Mouse (Mus musculus): ENCODE results near the gene Dlg3. TPM values are rescaled to one million over a fixed set of nuclear protein-coding genes. Genes with fewer than 3 reads are reported as not detected.

The Dlg3 gene
- polyA plus RNA-seq, 1 experiment from 2014 or later: 4.9 TPM

DNA sequence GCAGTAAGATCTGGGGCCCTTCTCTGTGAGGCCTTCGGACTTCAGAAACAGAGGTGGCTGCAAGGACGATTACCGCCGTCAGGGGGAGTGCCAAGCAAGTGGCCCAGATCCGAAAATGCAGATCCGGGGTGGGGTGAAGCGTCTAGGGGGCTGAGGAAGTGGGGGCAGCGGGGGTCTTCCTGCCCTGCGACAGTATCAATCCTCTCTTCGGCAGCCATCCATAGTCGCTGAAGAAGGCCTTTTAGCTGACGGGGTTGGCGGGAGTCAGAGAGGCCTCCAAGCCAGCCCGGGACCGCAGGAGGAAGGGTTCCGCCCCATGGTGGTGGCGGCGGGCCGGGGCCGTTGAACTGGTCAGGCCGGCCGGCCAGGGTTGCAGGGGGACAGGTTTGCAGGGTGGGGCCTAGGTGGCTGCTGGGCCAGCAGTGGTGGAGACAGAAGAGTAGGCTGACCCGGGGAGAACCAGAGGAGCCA is 6.9 kb downstream of the Dlg3 start:
- H3K27ac ChIP-seq: no peak overlapping the region
- ATAC-seq (ENCODE audit: low FRiP score, low read depth): no peak
- WGBS: 15% methylated on average over 23 of the region's 23 CpGs

GRCm38 (mm10) chrX:100775405-100775804 is 7.9 kb downstream of the Dlg3 start:
- peaks cover 15% of the 10 kb centered on the region; the same call in 1 of the 2 replicates for H3K4me1 ChIP-seq
- WGBS: 73% methylated on average over 3 of the region's 3 CpGs
- no peak for ATAC-seq (ENCODE audit: low FRiP score, low read depth)
- H3K9ac ChIP-seq: no peak overlapping the region
- H3K36me3 ChIP-seq: no peaks in the 10 kb centered on the region
- H3K4me2 ChIP-seq (replicated peaks): no peak overlapping the region
- H3K27me3 ChIP-seq: no peaks in the 10 kb centered on the region
- H3K27ac ChIP-seq: no peak overlapping the region
- no peaks in the 10 kb centered on the region for H3K9me3 ChIP-seq
- no peak overlapping the region for H3K4me3 ChIP-seq

More for the DNA sequence above, 6.9 kb downstream of the Dlg3 start:
- peak overlapping the region; percentile 52 for H3K4me3 ChIP-seq
- H3K4me2 ChIP-seq (replicated peaks): peak overlapping the region; percentile 62
- H3K9ac ChIP-seq: peak overlapping the region; percentile 75
- no peaks in the 10 kb centered on the region for H3K36me3 ChIP-seq
- 0 out of 2 replicates have a peak, but pooled peaks cover 7% of the 10 kb centered on the region for H3K4me1 ChIP-seq
- peaks cover 5% of the 10 kb centered on the region; the same call in 1 of the 2 replicates for H3K27me3 ChIP-seq
- no peaks in the 10 kb centered on the region for H3K9me3 ChIP-seq

DNA sequence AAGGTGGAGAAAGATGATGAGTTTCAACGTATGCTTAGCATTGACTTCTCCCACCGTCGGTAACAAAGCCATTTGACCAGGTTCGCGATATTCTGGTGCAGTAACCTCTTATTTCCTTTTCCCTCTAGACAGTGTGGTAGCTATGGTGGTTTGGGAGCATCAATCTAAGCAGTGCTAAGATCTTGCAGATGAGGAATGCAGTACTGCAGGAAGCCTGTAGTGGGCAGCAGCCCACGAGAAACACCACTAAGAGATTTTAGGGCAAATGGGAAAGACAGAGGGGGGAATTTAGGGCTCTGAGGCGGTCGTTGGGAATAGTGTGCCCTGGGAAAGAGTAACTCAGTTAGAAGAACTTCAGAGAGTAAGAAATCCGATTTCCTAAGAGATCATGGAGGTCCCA is 9.0 kb downstream of the Dlg3 start:
- peak; percentile 57 for ATAC-seq (ENCODE audit: low FRiP score, low read depth)
- peak overlapping the region; percentile 65 for H3K4me2 ChIP-seq (replicated peaks)
- peaks cover 21% of the 10 kb centered on the region for H3K4me1 ChIP-seq
- H3K9me3 ChIP-seq: no peaks in the 10 kb centered on the region
- WGBS: 24% methylated on average over 9 of the region's 9 CpGs
- peak overlapping the region; percentile 88; the same call in 1 of the 2 replicates for H3K27ac ChIP-seq
- H3K27me3 ChIP-seq: no peaks in the 10 kb centered on the region
- H3K9ac ChIP-seq: no peak overlapping the region
- no peaks in the 10 kb centered on the region for H3K36me3 ChIP-seq
- peak overlapping the region; percentile 57 for H3K4me3 ChIP-seq

- no peaks in the 10 kb centered on the region for H3K9me3 ChIP-seq
- 18% methylated on average over 39 of the region's 49 CpGs for WGBS
- H3K4me1 ChIP-seq: peaks cover 22% of the 10 kb centered on the region
- H3K36me3 ChIP-seq: no peaks in the 10 kb centered on the region
- H3K27me3 ChIP-seq: no peaks in the 10 kb centered on the region
- peak overlapping the region; percentile 65 for H3K4me2 ChIP-seq (replicated peaks)
- H3K27ac ChIP-seq: peak overlapping the region; percentile 88
- peak overlapping the region; percentile 57 for H3K4me3 ChIP-seq
- H3K9ac ChIP-seq: peak overlapping the region; percentile 82
- peak; percentile 96 for ATAC-seq (ENCODE audit: low FRiP score, low read depth)
Measured at GRCm38 (mm10) chrX:100776985-100777654, 9.6 kb downstream of the Dlg3 start.

GRCm38 (mm10) chrX:100777655-100778234 is 10.2 kb downstream of the Dlg3 start:
- H3K4me3 ChIP-seq: peak overlapping the region; percentile 57
- WGBS: 24% methylated on average over 10 of the region's 10 CpGs
- H3K4me1 ChIP-seq: peaks cover 24% of the 10 kb centered on the region
- H3K9me3 ChIP-seq: no peaks in the 10 kb centered on the region
- H3K4me2 ChIP-seq (replicated peaks): peak overlapping the region; percentile 65
- H3K9ac ChIP-seq: peak overlapping the region; percentile 82
- H3K27me3 ChIP-seq: no peaks in the 10 kb centered on the region
- no peaks in the 10 kb centered on the region for H3K36me3 ChIP-seq
- H3K27ac ChIP-seq: peak overlapping the region; percentile 88
- peak; percentile 4; the same call in 1 of the 2 replicates for ATAC-seq (ENCODE audit: low FRiP score, low read depth)

- peak overlapping the region; percentile 82 for H3K9ac ChIP-seq
- no peaks in the 10 kb centered on the region for H3K27me3 ChIP-seq
- H3K9me3 ChIP-seq: no peaks in the 10 kb centered on the region
- H3K4me1 ChIP-seq: peaks cover 29% of the 10 kb centered on the region
- WGBS: 31% methylated on average over 5 of the region's 5 CpGs
- no peak overlapping the region for H3K27ac ChIP-seq
- no peaks in the 10 kb centered on the region for H3K36me3 ChIP-seq
- peak overlapping the region; percentile 65 for H3K4me2 ChIP-seq (replicated peaks)
- no peak for ATAC-seq (ENCODE audit: low FRiP score, low read depth)
- peak overlapping the region; percentile 57 for H3K4me3 ChIP-seq
Measured at GRCm38 (mm10) chrX:100778397-100778796, 10.9 kb downstream of the Dlg3 start.

- no peak overlapping the region for H3K4me2 ChIP-seq (replicated peaks)
- no peak overlapping the region for H3K4me3 ChIP-seq
- no peaks in the 10 kb centered on the region for H3K4me1 ChIP-seq
- no peaks in the 10 kb centered on the region for H3K36me3 ChIP-seq
- no peak overlapping the region for H3K27ac ChIP-seq
- no peak overlapping the region for H3K9ac ChIP-seq
- H3K27me3 ChIP-seq: no peaks in the 10 kb centered on the region; the same call in 1 of the 2 replicates
- ATAC-seq (ENCODE audit: low FRiP score, low read depth): no peak
- WGBS: 54% methylated on average over 4 of the region's 4 CpGs
- no peaks in the 10 kb centered on the region for H3K9me3 ChIP-seq
Measured at GRCm38 (mm10) chrX:100789322-100789721, 21.8 kb downstream of the Dlg3 start.

DNA sequence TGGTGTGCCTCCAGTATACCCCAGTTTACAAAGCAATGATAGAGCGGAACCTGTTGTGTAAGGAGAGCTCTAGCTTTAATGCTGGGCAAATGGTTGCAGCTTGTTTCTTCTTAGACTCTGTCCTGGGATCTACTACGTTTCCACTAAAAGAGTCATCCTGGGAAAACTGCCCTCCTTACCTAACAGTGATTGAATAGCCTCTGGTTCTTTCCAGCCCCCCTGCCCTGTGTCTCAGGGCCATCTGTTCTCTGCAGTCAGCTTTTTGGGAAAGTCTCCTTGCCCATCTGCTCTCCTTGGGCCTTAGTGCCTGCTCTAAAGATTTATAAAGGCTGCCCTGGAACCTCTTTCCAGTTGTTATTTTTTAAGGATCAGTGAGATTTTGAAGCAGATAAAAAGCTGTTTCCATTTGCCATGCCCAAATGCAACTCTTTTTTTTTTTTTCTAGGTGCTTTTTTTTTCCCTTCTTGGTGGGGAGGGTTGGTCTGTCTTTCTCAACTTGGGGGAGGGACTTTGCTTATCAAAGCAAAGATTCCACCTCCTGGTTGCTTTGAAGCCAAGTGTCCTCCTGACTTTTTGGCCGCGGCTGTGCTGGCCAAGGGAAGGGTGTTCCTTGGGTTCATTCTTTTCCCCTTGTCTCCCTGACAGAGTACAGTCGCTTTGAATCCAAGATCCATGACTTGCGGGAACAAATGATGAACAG is 28.7 kb downstream of the Dlg3 start:
- Histone ChIP-seq H3K27ac (no peak overlapping the region), H3K4me1 (no peaks in the 10 kb centered on the region), H3K4me3 (no peak overlapping the region), H3K9ac (no peak overlapping the region), H3K27me3 (peaks cover 13% of the 10 kb centered on the region; the same call in 1 of the 2 replicates), H3K9me3 (no peaks in the 10 kb centered on the region), H3K4me2 (replicated peaks) (no peak overlapping the region), H3K36me3 (peaks cover 11% of the 10 kb centered on the region)
- ATAC-seq (ENCODE audit: low FRiP score, low read depth): no peak
- WGBS: 51% methylated on average over 6 of the region's 6 CpGs

- Histone ChIP-seq H3K36me3 (peaks cover 11% of the 10 kb centered on the region), H3K27me3 (peaks cover 13% of the 10 kb centered on the region; the same call in 1 of the 2 replicates), H3K4me2 (replicated peaks) (no peak overlapping the region), H3K9me3 (no peaks in the 10 kb centered on the region), H3K27ac (no peak overlapping the region), H3K9ac (no peak overlapping the region), H3K4me3 (no peak overlapping the region), H3K4me1 (no peaks in the 10 kb centered on the region)
- no peak for ATAC-seq (ENCODE audit: low FRiP score, low read depth)
- WGBS: 76% methylated on average over 3 of the region's 3 CpGs
Measured at GRCm38 (mm10) chrX:100796741-100797090, 29.2 kb downstream of the Dlg3 start.

DNA sequence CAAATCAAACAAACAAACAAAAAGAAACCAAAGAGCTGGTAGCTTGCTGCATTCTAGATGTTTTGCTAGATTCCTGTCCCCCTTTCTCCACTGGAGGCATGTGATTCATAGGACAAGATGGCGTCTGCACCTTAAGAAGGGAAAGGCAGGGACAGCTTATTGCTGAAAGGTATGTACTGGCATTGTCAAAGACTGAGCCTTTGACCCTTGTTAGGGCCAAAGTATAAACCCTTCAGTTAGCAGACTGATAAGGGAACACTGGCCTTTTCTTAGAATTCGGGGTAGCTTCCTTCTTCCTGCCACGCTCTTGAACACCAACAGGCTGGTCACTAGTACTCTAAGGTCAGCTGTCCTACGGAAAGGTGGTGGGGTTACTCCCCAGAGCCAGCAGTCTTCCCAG is 29.8 kb downstream of the Dlg3 start:
- Histone ChIP-seq H3K9ac (no peak overlapping the region), H3K27ac (no peak overlapping the region), H3K36me3 (peaks cover 11% of the 10 kb centered on the region), H3K4me2 (replicated peaks) (no peak overlapping the region), H3K27me3 (peaks cover 13% of the 10 kb centered on the region; the same call in 1 of the 2 replicates), H3K9me3 (no peaks in the 10 kb centered on the region), H3K4me1 (no peaks in the 10 kb centered on the region), H3K4me3 (no peak overlapping the region)
- WGBS: 68% methylated on average over 4 of the region's 4 CpGs
- ATAC-seq (ENCODE audit: low FRiP score, low read depth): no peak

DNA sequence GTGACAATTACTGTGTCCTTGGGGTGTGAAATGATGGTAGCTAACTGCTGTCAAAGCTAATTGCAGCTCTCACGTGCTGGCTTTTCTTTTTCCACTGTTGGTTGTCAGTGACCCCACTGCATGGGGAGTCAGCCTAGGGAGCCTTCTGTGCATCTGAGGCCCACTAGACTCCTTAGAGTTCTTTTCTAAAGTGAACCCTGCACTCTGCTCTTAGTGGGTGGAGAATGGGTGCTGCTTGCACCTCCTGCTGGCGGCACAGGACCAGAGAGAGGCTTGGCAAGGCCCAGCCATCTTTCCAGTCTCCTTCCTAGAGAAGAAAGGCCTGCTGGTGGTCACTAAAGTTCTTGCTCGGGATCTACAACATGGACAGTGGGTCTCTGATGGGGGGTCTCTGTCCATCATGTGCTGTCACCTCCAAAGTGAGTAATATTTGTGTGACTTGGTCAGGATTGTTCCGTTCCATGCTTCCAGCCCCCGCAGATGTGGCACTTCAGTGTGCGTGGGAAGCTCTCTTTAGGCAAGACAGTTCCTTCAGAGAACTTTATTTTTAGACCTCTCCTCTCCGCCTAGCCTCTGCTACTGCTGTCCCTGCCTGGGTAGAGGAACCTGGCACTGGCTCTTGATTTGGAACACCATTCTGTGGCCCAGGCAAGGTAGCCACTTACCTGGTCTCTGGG is 30.5 kb downstream of the Dlg3 start:
- Histone ChIP-seq H3K27me3 (peaks cover 13% of the 10 kb centered on the region; the same call in 1 of the 2 replicates), H3K4me2 (replicated peaks) (no peak overlapping the region), H3K4me1 (no peaks in the 10 kb centered on the region), H3K4me3 (no peak overlapping the region), H3K9me3 (no peaks in the 10 kb centered on the region), H3K36me3 (peaks cover 11% of the 10 kb centered on the region), H3K9ac (no peak overlapping the region), H3K27ac (no peak overlapping the region)
- 74% methylated on average over 7 of the region's 7 CpGs for WGBS
- no peak for ATAC-seq (ENCODE audit: low FRiP score, low read depth)
